Mouse (Mus musculus) megakaryocyte, embryonic 14.5 days (primary cell): Measurements from ENCODE around the gene Olfr1219. TPM values are rescaled to one million over a fixed set of nuclear protein-coding genes. Genes with fewer than 3 reads are reported as not detected.

Experiments used
- H3K27me3 ChIP-seq: replicated peaks from 2 replicates; pipeline ENCODE3; 2012; ENCODE audit warnings: inconsistent platforms
- H3K36me3 ChIP-seq: replicated peaks from 2 replicates; pipeline ENCODE3; 2012; ENCODE audit warnings: low read length, inconsistent platforms, mixed read lengths
- H3K4me1 ChIP-seq: 2 replicates; pipeline ENCODE4 v1.6.1; 2012; ENCODE audit warnings: inconsistent platforms
- H3K4me3 ChIP-seq: replicated peaks from 2 replicates; pipeline ENCODE3; 2012; ENCODE audit warnings: moderate library complexity, mild to moderate bottlenecking, inconsistent platforms
- H3K9me3 ChIP-seq: 2 replicates; pipeline ENCODE4 v1.6.1; 2012; ENCODE audit warnings: inconsistent platforms
- FLI1 ChIP-seq: IDR thresholded peaks from 2 replicates; pipeline ENCODE4 v1.6.1; 2012; ENCODE audit warnings: low read length, inconsistent platforms, mixed read lengths
- GATA1 ChIP-seq: IDR thresholded peaks from 3 replicates; pipeline ENCODE4 v1.6.1; 2012; ENCODE audit warnings: mixed read lengths, low read length, inconsistent platforms, borderline replicate concordance
- polyA plus RNA-seq: library from polyadenylated mRNA; stranded (reverse); fragments of >175 nt; gene quantifications from 2 replicates; pipeline ENCODE4 v1.2.3, GENCODE M21; 2012; ENCODE audit warnings: low replicate concordance; ENCODE audit not compliant: insufficient read depth

Gene Olfr1219
- polyA plus RNA-seq = not detected in 2 replicates

GRCm38 (mm10) chr2:89083413-89083812 is at the start of gene Olfr1219:
Olfr1219 (minus strand) TSS chr2:89083513.
- H3K4me1 ChIP-seq = no peaks in the 10 kb centered on the region; the same call in 1 of the 2 replicates
- H3K4me3 ChIP-seq = no peak within 1 kb of the TSS
- H3K27me3 ChIP-seq = no peaks in the 10 kb centered on the region
- peaks cover 7% of the 10 kb centered on the region; the same call in 1 of the 2 replicates for H3K9me3 ChIP-seq
- TF ChIP-seq FLI1 (no peak), GATA1 (no peak)
- H3K36me3 ChIP-seq = no peaks in the 10 kb centered on the region

GRCm38 (mm10) chr2:89132954-89133353 is 49.6 kb upstream of the Olfr1219 start, which contains the start of gene Olfr1222:
Olfr1222 (minus strand) TSS chr2:89133054.
- no peaks in the 10 kb centered on the region for H3K4me1 ChIP-seq
- H3K9me3 ChIP-seq = no peaks in the 10 kb centered on the region
- no peaks in the 10 kb centered on the region for H3K36me3 ChIP-seq
- no peak for TF ChIP-seq GATA1
- no peak for TF ChIP-seq FLI1
- H3K27me3 ChIP-seq = no peaks in the 10 kb centered on the region
- H3K4me3 ChIP-seq = no peak within 1 kb of the TSS

- Histone ChIP-seq H3K4me1 (no peaks in the 10 kb centered on the region), H3K27me3 (no peaks in the 10 kb centered on the region), H3K36me3 (no peaks in the 10 kb centered on the region), H3K9me3 (no peaks in the 10 kb centered on the region), H3K4me3 (no peak within 1 kb of the TSS)
- TF ChIP-seq FLI1 (no peak), GATA1 (no peak)
These were observed 33.9 kb upstream of the Olfr1219 start, which contains the start of gene Olfr1221 for GRCm38 (mm10) chr2:89117183-89117582. Olfr1221 (minus strand) TSS chr2:89117283.

- no peaks in the 10 kb centered on the region for H3K9me3 ChIP-seq
- no peak within 1 kb of the TSS for H3K4me3 ChIP-seq
- TF ChIP-seq GATA1 (no peak), FLI1 (no peak)
- no peaks in the 10 kb centered on the region for H3K27me3 ChIP-seq
- no peaks in the 10 kb centered on the region for H3K36me3 ChIP-seq
- H3K4me1 ChIP-seq = no peaks in the 10 kb centered on the region
These were observed 23.4 kb upstream of the Olfr1219 start, which contains the start of gene Olfr1220 for GRCm38 (mm10) chr2:89106735-89107134. Olfr1220 (minus strand) TSS chr2:89106835.

GRCm38 (mm10) chr2:89105651-89106050 is 22.3 kb upstream of the Olfr1219 start:
- no peaks in the 10 kb centered on the region for H3K4me1 ChIP-seq
- H3K9me3 ChIP-seq = no peaks in the 10 kb centered on the region
- no peaks in the 10 kb centered on the region for H3K27me3 ChIP-seq
- no peak overlapping the region for H3K4me3 ChIP-seq
- TF ChIP-seq GATA1 (no peak), FLI1 (no peak)
- H3K36me3 ChIP-seq = no peaks in the 10 kb centered on the region

GRCm38 (mm10) chr2:89093848-89094247 is 10.5 kb upstream of the Olfr1219 start:
- TF ChIP-seq GATA1 (no peak), FLI1 (no peak)
- no peak overlapping the region for H3K4me3 ChIP-seq
- H3K4me1 ChIP-seq = no peaks in the 10 kb centered on the region
- H3K9me3 ChIP-seq = 0 out of 2 replicates have a peak, but pooled peaks cover 4% of the 10 kb centered on the region
- H3K27me3 ChIP-seq = no peaks in the 10 kb centered on the region
- no peaks in the 10 kb centered on the region for H3K36me3 ChIP-seq

GRCm38 (mm10) chr2:89081487-89081886 is 1.8 kb downstream of the Olfr1219 start:
- Histone ChIP-seq H3K36me3 (no peaks in the 10 kb centered on the region), H3K4me3 (no peak overlapping the region), H3K4me1 (no peaks in the 10 kb centered on the region; the same call in 1 of the 2 replicates), H3K27me3 (no peaks in the 10 kb centered on the region), H3K9me3 (peaks cover 5% of the 10 kb centered on the region; the same call in 1 of the 2 replicates)
- no peak for TF ChIP-seq FLI1
- TF ChIP-seq GATA1 = no peak

- no peak for TF ChIP-seq GATA1
- no peak for TF ChIP-seq FLI1
- H3K4me1 ChIP-seq = no peaks in the 10 kb centered on the region
- H3K4me3 ChIP-seq = no peak within 1 kb of the TSS
- no peaks in the 10 kb centered on the region for H3K9me3 ChIP-seq
- H3K27me3 ChIP-seq = no peaks in the 10 kb centered on the region
- no peaks in the 10 kb centered on the region for H3K36me3 ChIP-seq
These were observed 22.2 kb downstream of the Olfr1219 start, which contains the start of gene Olfr1218 for GRCm38 (mm10) chr2:89061087-89061486. Olfr1218 (minus strand) TSS chr2:89061187.

GRCm38 (mm10) chr2:89031965-89032364 is 51.3 kb downstream of the Olfr1219 start, which contains the start of gene Olfr1217:
Olfr1217 (minus strand) TSS chr2:89032065.
- Histone ChIP-seq H3K4me3 (no peak within 1 kb of the TSS), H3K9me3 (no peaks in the 10 kb centered on the region), H3K4me1 (no peaks in the 10 kb centered on the region), H3K27me3 (no peaks in the 10 kb centered on the region), H3K36me3 (no peaks in the 10 kb centered on the region)
- TF ChIP-seq GATA1 (no peak), FLI1 (no peak)

Other genes starting within 250 kb of the Olfr1219 start
- not detected in 2 replicates for gene Olfr1204, start 234.2 kb downstream of the Olfr1219 start, polyA plus RNA-seq
- gene Olfr1206, start 220.3 kb downstream of the Olfr1219 start, polyA plus RNA-seq = not detected in 2 replicates
- not detected in 2 replicates for gene Olfr1208, start 181.2 kb downstream of the Olfr1219 start, polyA plus RNA-seq
- gene Olfr1209, start 168.4 kb downstream of the Olfr1219 start, polyA plus RNA-seq = not detected in 2 replicates
- gene Olfr1211, start 145.4 kb downstream of the Olfr1219 start, polyA plus RNA-seq = not detected in 2 replicates
- gene Olfr1212, start 129.5 kb downstream of the Olfr1219 start, polyA plus RNA-seq = not detected in 2 replicates
- not detected in 2 replicates for gene Gm13762, start 103.2 kb downstream of the Olfr1219 start, polyA plus RNA-seq
- gene Olfr1214, start 90.9 kb downstream of the Olfr1219 start, polyA plus RNA-seq = not detected in 2 replicates
- not detected in 2 replicates for gene Olfr1215, start 76.5 kb downstream of the Olfr1219 start, polyA plus RNA-seq
- gene Olfr1216, start 65.2 kb downstream of the Olfr1219 start, polyA plus RNA-seq = not detected in 2 replicates
- gene Olfr1217, start 51.4 kb downstream of the Olfr1219 start, polyA plus RNA-seq = not detected in 2 replicates
- not detected in 2 replicates for gene Olfr1218, start 22.3 kb downstream of the Olfr1219 start, polyA plus RNA-seq
- not detected in 2 replicates for gene Olfr1220, start 23.3 kb upstream of the Olfr1219 start, polyA plus RNA-seq
- not detected in 2 replicates for gene Olfr1221, start 33.8 kb upstream of the Olfr1219 start, polyA plus RNA-seq
- gene Olfr1222, start 49.5 kb upstream of the Olfr1219 start, polyA plus RNA-seq = not detected in 2 replicates
- not detected in 2 replicates for gene Olfr1223, start 68.0 kb upstream of the Olfr1219 start, polyA plus RNA-seq
- gene Olfr1224-ps1, start 80.6 kb upstream of the Olfr1219 start, polyA plus RNA-seq = not detected in 2 replicates
- not detected in 2 replicates for gene Olfr1225, start 91.2 kb upstream of the Olfr1219 start, polyA plus RNA-seq
- not detected in 2 replicates for gene Olfr1226, start 116.5 kb upstream of the Olfr1219 start, polyA plus RNA-seq
- not detected in 2 replicates for gene Olfr1228, start 170.5 kb upstream of the Olfr1219 start, polyA plus RNA-seq
- gene Olfr1229, start 204.5 kb upstream of the Olfr1219 start, polyA plus RNA-seq = not detected in 2 replicates
- not detected in 2 replicates for gene Olfr1230, start 213.8 kb upstream of the Olfr1219 start, polyA plus RNA-seq
- not detected in 2 replicates for gene Olfr1231, start 223.6 kb upstream of the Olfr1219 start, polyA plus RNA-seq
- not detected in 2 replicates for gene Olfr1232, start 246.2 kb upstream of the Olfr1219 start, polyA plus RNA-seq